Mouse (Mus musculus) CD4-positive, CD25-positive, alpha-beta regulatory T cell, adult 2 months (primary cell): ENCODE data around the gene Slc44a3.

ENCODE experiments used
- DNase-seq: peaks from one replicate; pipeline ENCODE4 v3.0.0-alpha.2; 2012; ENCODE audit warnings: low read depth, low spot score

Slc44a3 gene

DNA sequence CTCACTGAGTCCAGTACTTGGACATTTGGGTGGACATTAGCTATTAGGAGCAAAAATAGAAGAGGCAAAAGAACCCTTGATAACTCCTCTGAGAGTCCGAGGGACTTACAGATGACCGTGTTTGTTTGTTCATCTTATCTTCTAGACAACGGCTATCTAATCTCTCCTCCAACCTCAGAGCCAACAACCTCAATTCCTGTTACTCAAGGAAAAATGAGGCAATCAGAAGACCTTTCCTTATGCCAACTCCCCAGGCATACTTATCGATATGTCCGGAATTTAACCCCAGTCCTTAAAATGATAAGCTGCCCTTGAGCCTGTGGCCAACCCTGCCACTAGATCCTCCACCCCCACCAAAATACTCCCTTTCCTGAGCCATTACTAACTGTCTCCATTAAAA, 31.5 kb downstream of the Slc44a3 start:
- DNase-seq = no peak

DNA sequence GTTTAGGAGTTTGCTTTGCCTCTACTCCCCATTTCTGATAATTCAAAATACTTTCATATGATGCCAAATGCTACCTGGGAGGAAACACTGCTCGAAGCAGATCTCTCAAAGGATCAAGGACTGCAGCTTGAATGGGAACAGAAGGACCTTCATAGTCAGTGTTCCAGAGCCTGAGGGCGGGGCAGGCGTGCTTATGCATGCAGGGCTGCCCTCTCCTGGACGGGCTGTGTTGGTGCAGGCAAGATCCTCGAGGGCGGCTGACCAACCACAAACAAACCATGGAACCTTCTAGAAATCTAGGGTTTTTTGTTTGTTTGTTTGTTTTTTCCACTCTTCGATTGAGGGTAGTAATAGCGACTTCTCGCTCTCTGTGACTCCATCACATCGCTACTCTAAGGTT, 32.0 kb downstream of the Slc44a3 start:
- peak; percentile 85 for DNase-seq

DNA sequence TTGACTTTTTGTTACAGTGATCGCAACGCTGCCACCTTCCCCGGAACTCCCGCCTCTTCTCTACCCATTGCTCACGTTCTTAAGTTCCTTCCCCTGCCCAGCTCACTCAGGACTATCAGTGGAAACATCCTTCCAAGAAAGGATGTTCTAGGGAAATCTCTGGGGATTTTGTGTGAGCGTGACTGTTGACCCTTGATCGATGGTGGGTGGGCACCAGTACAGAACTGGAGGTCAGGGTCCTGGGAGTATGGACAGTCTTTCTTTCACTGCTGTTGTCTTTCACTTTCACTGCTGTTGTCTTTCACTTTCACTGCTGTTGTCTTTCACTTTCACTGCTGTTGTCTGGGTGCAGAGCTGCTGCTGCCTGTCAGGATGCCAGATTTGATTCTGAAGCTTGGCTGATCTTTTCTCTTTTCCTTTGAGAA, 38.2 kb downstream of the Slc44a3 start:
- DNase-seq = peak; percentile 77

DNA sequence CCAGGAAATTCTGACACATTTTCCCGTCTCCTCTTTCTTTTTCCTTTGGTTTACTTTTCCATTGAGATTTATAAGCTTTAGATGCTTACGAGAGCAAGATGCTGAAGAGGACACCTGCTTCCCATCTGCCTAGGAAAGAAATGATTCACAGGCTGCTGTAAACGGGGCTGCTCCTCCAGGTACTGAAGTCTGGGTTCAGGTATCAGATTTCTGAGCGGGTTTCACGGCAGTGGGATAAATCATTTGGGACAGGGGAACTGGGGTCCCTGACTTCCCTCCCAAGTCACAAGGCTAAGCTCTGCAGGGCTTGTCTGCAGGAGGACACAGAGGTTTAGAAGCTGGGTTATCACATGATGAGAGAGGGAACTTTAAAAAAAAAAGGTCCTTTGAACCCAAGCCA, 40.2 kb downstream of the Slc44a3 start:
- DNase-seq = no peak

DNA sequence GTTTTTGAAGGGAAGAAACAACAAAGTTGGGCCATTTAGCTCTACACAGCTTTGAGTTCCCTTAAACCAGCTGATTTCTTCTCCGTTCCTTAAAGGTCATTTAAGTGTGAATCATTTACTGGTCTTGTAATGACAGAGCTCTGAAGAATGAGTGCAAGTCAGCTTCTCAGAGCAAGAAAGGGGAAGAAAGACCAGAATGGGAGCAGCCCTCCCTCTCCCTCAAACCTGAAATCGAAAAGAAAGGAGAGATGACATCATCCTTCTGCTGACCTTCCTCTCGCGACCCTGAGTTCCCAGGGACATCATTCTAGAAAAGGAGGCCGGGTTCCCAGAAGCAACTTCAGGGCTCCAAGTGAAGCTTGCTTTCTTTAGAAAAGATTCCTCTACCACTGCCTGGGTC, 41.3 kb downstream of the Slc44a3 start:
- DNase-seq = no peak

DNA sequence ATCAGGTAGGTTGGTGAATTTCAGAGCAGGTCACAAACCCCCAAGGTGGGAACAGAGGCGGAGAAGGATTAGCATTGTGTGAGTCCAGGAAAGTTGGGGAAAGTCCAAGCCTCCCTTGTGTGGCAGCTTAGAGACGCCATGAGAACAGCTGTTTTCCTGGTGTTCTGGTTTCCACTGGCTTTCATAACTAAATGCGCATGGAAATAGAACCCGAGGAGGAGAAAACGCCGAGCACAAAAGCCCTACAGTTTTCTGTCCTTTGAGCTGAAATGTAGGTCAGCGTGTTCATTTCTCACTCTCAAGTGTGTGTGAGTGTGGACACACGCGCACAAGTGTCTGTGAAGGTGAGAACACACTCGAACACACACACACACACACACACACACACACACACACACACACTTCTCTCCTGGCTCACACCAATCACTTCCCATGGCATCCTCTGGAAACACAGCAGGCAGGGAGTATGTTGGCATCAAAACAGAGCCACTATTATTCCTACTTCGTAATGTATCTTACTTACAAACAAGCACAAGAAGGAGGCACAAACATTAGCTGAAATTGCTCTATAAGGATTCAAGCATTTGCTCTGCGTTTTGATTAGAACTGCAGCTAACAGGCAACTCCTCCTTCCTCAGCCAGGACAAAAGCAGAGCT, 42.6 kb downstream of the Slc44a3 start:
- no peak for DNase-seq

DNA sequence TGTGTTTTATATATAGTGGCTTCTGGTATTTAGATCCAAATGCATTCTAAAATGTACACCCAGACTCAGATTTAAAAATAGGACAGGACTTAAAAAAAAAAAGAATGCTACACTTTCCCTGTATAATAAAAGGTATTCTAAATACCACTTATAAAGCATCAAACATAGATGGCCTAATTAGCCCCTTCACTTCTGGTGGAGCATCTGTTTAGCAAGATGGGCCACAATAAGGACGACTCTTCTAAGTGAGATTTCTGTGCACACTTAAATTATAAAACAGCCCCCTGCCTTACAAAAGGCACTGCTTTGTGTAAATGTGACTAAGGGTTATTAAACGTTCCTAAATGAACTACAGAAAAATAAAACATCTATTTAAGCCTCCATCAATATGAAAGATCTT, 47.0 kb downstream of the Slc44a3 start:
- DNase-seq = no peak

DNA sequence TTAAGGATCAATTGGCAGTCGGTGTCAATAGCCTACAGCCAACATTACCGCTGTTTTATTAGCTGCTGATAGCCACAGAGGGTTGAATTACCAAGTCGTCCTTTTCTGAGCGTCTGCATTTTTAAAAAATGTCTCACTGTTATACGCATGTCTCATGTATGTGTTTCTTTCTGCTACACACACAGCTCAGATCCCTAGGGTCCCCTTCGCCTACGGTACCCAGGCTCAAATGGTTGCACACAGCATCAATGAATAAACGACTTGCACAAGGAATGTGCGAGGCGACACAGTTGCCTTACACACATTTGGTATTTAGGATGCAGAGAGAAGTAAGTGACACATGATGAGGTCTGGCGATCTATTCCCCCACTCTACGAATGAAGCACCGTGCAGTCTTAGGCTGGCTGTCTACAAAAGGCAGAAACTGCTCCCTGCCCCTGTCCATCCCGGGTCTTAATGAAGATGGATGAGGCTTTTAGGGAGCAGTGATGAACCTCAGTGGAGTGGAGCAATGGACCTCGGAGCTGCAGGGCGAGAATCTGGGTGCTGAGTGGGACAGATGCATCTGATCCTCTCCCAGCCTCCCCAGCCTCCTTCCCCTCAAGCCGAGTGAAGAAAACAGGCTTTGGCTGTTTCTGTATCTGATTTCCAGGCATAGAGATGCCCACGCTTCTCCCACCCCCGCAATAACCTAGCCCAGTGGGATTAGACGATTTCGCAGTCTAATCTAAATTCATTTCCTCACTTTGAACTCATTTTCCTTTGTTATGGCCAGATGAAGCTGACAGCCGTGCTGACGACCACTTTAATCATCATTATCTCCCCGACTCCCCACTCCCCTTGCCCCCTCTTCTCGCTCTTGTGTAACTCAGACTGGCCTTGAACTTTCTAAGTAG, 48.7 kb downstream of the Slc44a3 start:
- no peak for DNase-seq

DNA sequence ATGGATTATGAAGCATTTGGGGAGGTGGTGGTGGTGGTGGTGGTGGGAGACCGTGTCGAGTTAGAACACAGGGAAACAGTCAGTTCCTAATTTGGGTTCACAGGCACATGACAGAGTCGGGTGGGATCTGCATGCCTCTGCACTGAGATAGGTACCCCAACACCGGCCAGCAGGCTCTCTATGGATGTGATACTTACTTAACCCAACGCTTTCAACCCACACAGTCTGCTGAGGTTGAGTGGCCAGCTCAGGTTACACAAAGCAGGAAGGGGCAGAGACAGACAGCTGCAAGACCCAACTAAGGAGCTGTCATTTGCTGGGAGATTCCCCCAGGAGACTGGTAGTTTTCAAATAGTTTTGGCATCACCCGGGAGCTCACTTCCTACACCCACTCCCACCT, 50.6 kb downstream of the Slc44a3 start:
- no peak for DNase-seq

DNA sequence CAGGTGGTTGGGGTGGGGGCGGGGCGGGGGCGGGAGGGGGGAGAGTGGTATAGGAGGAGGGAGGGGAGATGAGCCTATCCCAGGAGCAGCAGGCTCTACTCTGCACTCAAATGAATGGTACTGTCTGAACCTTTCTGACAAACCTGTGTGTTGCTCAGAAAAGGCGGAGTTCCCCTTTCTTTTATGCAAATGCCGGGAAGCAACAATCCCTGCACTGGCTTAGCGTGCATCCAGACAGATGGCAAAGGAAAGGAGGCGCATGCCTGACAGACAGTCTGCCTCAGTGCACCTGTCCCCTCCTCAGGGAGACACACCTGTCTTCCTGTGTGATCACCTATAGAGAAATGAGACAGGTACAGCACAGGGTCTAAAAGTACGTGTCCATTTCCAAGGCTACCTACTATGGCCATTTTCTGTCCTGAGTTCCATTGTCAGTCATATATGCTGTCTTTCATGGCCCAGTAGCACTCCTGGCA, 51.2 kb downstream of the Slc44a3 start:
- no peak for DNase-seq

DNA sequence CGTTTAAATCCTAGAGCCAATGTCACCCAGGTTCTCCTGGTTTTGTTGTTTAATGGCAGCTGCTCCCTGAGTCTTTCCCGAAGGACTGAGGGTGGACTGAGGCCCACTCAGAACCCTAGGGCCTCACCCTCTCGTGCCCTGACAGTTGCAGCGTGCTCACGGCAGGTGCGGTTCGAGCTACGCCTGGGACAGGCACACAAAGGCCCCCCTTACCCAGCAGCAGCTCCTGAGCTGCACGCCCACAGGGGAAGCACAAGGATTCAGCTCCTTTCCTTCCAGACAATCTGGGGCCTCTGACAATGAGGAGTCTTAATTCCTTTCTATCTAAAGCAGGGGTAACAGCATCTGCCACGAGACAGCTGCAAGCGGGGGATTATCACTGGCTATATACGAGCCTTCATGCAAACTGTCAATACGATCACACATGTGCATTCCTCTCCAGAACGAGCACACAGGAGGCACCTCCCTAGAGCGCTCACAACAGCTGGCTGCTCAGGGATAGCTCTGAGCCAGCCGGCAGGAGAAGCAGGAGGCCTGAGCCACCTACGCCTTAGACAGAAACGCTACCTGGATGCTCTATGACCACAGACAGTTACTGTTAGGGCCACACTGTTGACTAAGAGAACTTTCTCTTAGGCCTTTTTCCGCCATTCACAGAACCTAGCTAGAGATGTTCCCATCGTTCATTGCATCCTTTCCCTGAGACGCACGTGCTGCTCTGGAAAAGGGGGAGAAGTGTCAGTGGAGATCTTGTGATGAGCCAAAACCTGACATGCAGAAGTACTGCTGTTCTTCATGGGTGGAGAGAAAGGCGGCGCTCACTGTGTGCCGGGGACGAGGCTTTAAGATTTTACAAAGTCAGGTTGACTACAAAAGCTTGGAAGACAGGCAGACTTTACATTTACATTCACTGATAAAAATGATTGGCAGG, 51.9 kb downstream of the Slc44a3 start:
- DNase-seq = no peak

DNA sequence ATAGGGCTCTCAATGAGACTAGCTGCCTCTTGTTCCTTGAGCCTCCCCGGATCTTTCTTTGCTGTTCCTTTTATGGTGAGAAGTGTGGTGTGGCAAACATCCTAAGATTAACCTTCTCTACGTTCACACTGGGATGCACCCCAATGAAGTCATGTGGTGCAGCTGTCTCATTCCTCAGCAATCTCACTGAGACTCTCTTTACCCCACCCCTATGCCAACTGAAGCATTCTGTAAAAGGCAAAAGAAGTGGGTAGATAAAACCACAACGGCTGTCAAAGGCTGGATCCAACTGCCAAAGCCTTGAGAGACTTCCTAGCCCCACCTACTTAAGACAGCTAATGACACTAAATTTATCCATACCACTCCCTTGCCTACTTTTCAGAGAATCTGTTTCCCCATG, 57.5 kb downstream of the Slc44a3 start:
- no peak for DNase-seq

DNA sequence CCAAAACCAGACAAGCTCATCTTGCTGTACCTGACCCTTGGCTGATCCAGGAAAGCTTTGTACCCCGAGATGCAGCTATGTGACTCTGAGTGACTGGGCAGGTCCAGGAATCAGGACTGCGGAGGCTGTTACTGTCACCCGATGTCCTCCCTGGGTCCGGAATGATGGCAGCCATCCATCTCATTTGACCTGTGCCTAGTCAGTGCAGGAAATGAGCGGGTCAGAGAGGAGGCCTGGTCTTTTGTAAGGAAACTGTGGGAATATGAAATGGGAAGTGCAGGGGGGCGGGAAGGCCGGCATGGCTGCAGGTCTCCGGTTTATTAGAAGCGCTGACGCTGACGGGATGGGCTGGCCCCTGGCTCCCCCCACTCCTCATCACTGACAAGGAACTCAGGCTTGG, 60.5 kb downstream of the Slc44a3 start:
- no peak for DNase-seq

DNA sequence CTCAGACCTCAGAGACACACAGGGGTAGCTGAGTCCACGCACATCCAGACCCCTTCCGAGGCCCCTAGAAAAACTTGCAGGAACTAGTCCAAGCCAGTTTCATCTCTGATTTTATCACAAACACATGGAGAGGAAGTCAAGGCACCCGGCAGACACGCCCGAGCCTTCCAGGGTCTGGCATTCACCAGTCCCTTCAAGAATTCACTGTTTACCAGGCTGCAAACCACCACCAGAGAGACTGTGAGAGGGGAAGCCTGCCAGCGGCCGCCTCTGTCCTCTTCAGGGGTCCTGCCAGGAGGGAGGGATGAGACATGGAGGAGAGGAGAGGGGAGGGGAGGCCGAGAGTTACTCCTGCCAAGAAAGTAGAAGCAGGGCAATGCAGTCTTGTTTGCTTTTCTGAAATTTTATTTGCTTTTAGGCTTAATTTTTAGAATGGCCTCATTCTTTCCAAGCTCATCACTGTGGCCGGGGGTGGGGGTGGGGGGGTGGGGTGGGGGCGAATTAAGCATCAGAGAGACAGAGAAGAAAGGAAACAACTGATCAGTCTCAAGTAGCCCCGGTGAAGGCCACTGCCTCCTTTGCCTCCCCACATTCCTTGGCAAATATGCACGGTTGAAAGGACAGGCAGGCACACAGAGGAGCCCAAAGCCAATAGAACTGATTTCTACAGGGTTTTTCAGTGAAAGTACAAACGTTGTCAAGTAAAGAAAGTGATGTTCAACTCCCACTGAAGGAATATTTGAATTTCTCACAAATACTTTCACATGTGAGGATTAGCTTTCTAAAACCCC, 62.8 kb downstream of the Slc44a3 start:
- DNase-seq = no peak

DNA sequence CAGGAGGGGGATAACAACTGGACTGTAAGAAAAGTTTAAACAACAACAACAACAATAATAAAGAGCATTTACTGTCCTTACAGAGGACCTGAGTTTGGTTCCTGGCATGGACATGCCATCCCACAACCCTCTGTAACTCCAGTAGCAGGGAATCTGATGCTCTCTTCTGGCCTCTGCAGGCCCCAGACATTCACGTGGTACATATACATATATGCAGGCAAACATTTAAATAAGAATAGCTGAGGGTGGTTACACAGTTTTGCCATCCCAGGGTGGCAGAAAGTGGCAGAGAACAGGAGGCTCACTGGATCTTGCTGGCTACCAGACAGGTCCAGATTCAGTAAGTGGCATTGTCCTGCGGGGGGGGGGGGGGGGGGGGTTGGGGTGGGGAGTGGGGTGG, 64.1 kb downstream of the Slc44a3 start:
- DNase-seq = no peak

DNA sequence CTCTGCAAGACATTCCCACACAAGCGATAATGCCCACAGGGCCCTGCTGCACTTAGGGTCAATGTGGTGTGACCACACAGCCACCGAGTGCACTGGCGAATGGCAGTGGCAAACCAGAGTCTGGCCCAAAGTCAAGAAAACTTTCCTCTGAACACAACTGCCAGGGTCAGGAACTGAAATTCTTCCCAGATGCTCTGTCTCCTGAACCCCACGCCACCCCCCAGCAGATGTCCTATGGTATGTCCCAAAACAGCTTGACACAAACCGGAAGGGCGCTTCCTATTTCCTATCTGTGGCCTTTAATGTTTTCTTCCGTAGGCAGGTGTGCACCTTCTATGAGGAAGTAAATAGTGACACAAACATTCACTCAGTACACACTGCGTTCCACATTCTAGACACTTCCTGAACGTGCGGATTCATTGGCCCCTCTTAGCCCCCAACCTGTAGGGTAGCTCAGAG, 65.1 kb downstream of the Slc44a3 start:
- peak; percentile 32 for DNase-seq

DNA sequence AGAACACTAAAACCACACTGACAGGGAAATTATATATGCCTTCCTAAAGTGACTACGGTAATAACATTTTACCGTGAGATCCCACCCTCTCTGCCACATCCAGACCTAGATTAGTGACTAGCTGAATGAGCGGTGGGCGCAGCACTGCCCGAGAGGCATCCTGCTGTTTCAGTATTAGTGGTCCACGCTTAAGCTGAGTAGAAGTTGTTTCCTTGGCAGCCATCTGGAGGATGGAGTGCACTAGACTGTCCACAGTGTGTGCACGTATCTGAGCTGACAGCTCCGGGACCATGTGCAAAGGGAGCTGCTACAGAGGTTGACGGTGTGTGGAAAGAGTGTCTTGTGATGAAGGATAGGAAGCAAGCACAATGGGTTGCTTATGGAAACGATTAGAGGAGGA, 66.4 kb downstream of the Slc44a3 start:
- DNase-seq = no peak

DNA sequence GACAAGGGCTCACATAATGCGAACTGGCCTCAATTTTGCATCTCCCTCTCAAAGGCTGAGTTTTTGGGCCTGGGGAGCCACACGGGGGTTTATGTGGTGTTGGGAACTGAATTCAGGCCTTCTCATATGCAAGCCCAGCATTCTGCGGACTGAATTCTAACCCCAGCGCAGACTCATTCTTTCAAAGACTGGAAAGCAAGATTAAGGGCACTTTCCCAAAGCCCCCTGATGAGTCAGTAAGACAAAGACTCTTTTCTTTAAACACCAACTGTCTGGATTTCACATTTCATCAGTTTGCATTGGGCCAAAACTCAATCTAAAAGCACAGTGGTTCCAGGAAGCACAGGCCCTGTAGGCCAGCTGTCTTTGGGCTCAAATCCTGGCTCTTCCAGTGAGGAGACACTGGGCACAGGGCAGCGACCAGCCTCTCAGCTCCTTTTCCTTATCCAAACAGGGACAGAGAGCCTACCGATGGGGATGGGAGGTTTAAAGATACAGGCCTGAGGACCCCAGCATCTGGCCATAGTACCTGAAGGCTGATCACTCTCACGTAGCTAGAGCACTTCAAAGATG, 67.4 kb downstream of the Slc44a3 start:
- no peak for DNase-seq

DNA sequence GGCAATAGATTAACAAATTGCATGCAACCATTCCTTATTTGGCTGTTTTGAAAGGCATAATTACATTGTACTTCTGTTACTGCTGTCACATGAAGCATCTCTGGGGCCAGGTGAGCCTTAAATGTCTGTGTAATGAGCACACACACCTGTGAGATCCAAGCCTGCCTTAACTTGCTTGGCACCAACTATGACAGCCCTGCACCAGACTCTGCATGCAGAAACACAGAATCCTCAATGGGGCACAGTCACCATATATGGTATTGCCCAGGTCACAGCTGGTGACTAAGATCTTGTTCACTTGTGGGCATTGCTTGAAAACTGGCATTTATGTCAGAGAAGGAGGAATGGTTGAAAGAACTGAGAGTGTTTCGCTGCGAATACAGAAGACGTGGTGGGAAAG, 69.4 kb downstream of the Slc44a3 start:
- DNase-seq = no peak

DNA sequence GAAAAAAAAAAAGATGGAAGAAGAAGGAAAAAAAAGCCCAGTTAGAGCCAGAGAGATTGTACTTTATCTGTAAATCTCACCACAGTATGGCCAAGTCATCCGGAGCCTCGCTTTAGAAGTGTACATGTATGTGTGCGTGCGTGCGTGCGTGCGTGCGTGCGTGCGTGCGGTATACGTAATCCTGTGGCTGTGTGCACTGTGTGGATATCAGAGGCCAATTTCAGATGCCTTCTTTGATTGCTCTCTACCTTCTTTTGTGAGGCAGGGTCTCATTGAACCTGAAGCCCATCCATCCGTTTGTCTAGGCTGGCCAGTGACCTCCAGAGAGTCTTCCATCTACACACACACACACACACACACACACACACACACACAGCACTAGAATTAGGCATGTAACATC, 70.7 kb downstream of the Slc44a3 start:
- DNase-seq = no peak
